Comparison of ENCODE assay signal across 10 mouse cellular contexts in genomic region chr6:93718385-93718784, GRCm38 (mm10).
DNase-seq lines count a peak whose midpoint lies in the region; ATAC-seq and TF ChIP-seq lines count a peak whose summit lies in the region.
"Had no signal": no experiment of that assay in that cellular context is flagged by ENCODE, and none has a peak within 500 bp of the region (broad histone marks: within the 10 kb centered on the region; RNA-seq: fewer than 3 reads in every experiment).

No protein-coding gene starts in this region.

- intact Hi-C loops in gastrocnemius, adult 2 months (cut with DNase I) = loop anchor here (5.0 kb wide), 1 partner anchor 484 kb away; no protein-coding TSS in a partner anchor

- WGBS in forebrain, embryonic 15.5 days = 24% methylated on average over 5 of the region's 5 CpGs
- WGBS in forebrain, embryonic 16.5 days = 24% methylated on average over 5 of the region's 5 CpGs
- 19% methylated on average over 5 of the region's 5 CpGs for WGBS in lung, embryonic 16.5 days
- 6% methylated on average over 5 of the region's 5 CpGs for whole genome bisulfite sequencing in liver, embryonic 11.5 days

- no peaks in the 10 kb centered on the region for H3K27me3 ChIP-seq in forebrain, embryonic 15.5 days
- no peaks in the 10 kb centered on the region for H3K27me3 ChIP-seq in forebrain, embryonic 16.5 days (replicated peaks; ENCODE audit: control insufficient read depth, insufficient read depth, low read length)
- H3K27me3 ChIP-seq in lung, embryonic 16.5 days (ENCODE audit: control insufficient read depth, insufficient read depth, low read depth, low read length) = peaks cover 17% of the 10 kb centered on the region
- H3K27me3 ChIP-seq in liver, embryonic 11.5 days (replicated peaks; ENCODE audit: control insufficient read depth, insufficient read depth, low read length) = peaks cover 10% of the 10 kb centered on the region

- no peaks in the 10 kb centered on the region for H3K9me3 ChIP-seq in forebrain, embryonic 15.5 days
- H3K9me3 ChIP-seq in forebrain, embryonic 16.5 days (ENCODE audit: control insufficient read depth, low read length) = no peaks in the 10 kb centered on the region
- no peaks in the 10 kb centered on the region for H3K9me3 ChIP-seq in lung, embryonic 16.5 days (ENCODE audit: control insufficient read depth, low read length)
- H3K9me3 ChIP-seq in liver, embryonic 11.5 days (ENCODE audit: control insufficient read depth, low read length) = no peaks in the 10 kb centered on the region

- H3K27ac ChIP-seq in forebrain, embryonic 15.5 days (replicated peaks) = no peak overlapping the region
- H3K27ac ChIP-seq in forebrain, embryonic 16.5 days (ENCODE audit: low read length) = no peak overlapping the region
- H3K27ac ChIP-seq in lung, embryonic 16.5 days (ENCODE audit: low read length) = no peak overlapping the region
- no peak overlapping the region; the same call in 1 of the 2 replicates for H3K27ac ChIP-seq in liver, embryonic 11.5 days (ENCODE audit: low read depth, low read length)
- no peak overlapping the region for H3K27ac ChIP-seq in gastrocnemius, adult 2 months
- H3K27ac ChIP-seq: liver, embryonic 14.5 days had no signal

- no peaks in the 10 kb centered on the region for H3K36me3 ChIP-seq in forebrain, embryonic 15.5 days
- no peaks in the 10 kb centered on the region for H3K36me3 ChIP-seq in forebrain, embryonic 16.5 days (ENCODE audit: control insufficient read depth, insufficient read depth)
- H3K36me3 ChIP-seq in lung, embryonic 16.5 days (ENCODE audit: control insufficient read depth, insufficient read depth, low read length) = no peaks in the 10 kb centered on the region
- no peaks in the 10 kb centered on the region for H3K36me3 ChIP-seq in liver, embryonic 11.5 days (ENCODE audit: control insufficient read depth, insufficient read depth, low read length)

- H3K4me2 ChIP-seq in forebrain, embryonic 15.5 days (replicated peaks) = no peak overlapping the region
- H3K4me2 ChIP-seq in forebrain, embryonic 16.5 days (ENCODE audit: low read length) = no peak overlapping the region
- H3K4me2 ChIP-seq in lung, embryonic 16.5 days (ENCODE audit: low read depth, low read length) = no peak overlapping the region
- H3K4me2 ChIP-seq in liver, embryonic 11.5 days = peak overlapping the region; percentile 32

- no peak for TF ChIP-seq CTCF in gastrocnemius, adult 2 months (IDR thresholded peaks at IDR 0.05)

- ATAC-seq in forebrain, embryonic 15.5 days (replicated peaks) = peak; percentile 66
- ATAC-seq in forebrain, embryonic 16.5 days = no peak
- peak; percentile 47; the same call in 1 of the 2 replicates for ATAC-seq in lung, embryonic 16.5 days (ENCODE audit: low read depth)
- peak; percentile 57; the same call in 1 of the 2 replicates for ATAC-seq in liver, embryonic 11.5 days (replicated peaks; ENCODE audit: low FRiP score)

- peaks cover 38% of the 10 kb centered on the region for H3K4me1 ChIP-seq in forebrain, embryonic 15.5 days
- peaks cover 33% of the 10 kb centered on the region for H3K4me1 ChIP-seq in forebrain, embryonic 16.5 days (replicated peaks; ENCODE audit: control insufficient read depth, insufficient read depth, low read length)
- peaks cover 5% of the 10 kb centered on the region for H3K4me1 ChIP-seq in lung, embryonic 16.5 days (replicated peaks; ENCODE audit: control insufficient read depth, insufficient read depth, low read length)
- H3K4me1 ChIP-seq in liver, embryonic 11.5 days (replicated peaks; ENCODE audit: control insufficient read depth, insufficient read depth, low read length) = peaks cover 5% of the 10 kb centered on the region; the same call in 1 of the 2 replicates

- DNase-seq in lung, postnatal 25 days (ENCODE audit: low spot score) = no peak
- no peak for DNase-seq in liver, embryonic 11.5 days (ENCODE audit: low spot score)
- peak; percentile 42 for DNase-seq in thymus, postnatal 14 days
- no peak for DNase-seq in gastrocnemius, adult 2 months
- DNase-seq in urinary bladder, postnatal 25 days (ENCODE audit: low spot score) = no peak
- DNase-seq: kidney, adult 8-10 months had no signal

- no peak overlapping the region for H3K4me3 ChIP-seq in forebrain, embryonic 15.5 days
- H3K4me3 ChIP-seq in forebrain, embryonic 16.5 days (replicated peaks; ENCODE audit: low read length) = no peak overlapping the region
- H3K4me3 ChIP-seq in lung, embryonic 16.5 days (ENCODE audit: low read length) = no peak overlapping the region
- H3K4me3 ChIP-seq in liver, embryonic 11.5 days (ENCODE audit: low read depth, low read length) = no peak overlapping the region
- H3K4me3 ChIP-seq in gastrocnemius, adult 2 months = no peak overlapping the region

- H3K9ac ChIP-seq in forebrain, embryonic 15.5 days (replicated peaks) = no peak overlapping the region
- H3K9ac ChIP-seq in forebrain, embryonic 16.5 days (replicated peaks; ENCODE audit: low read depth, low read length) = no peak overlapping the region
- H3K9ac ChIP-seq in lung, embryonic 16.5 days (ENCODE audit: low read length) = no peak overlapping the region
- no peak overlapping the region for H3K9ac ChIP-seq in liver, embryonic 11.5 days (ENCODE audit: low read depth, low read length)
- H3K9ac ChIP-seq: liver, embryonic 14.5 days had no signal
